Comparison of ENCODE assay signal across 12 mouse cellular contexts in genomic region chr11:77371088-77371487, GRCm38 (mm10).
DNase-seq lines count a peak whose midpoint lies in the region; ATAC-seq and TF ChIP-seq lines count a peak whose summit lies in the region.
"Had no signal": no experiment of that assay in that cellular context is flagged by ENCODE, and none has a peak within 500 bp of the region (broad histone marks: within the 10 kb centered on the region; RNA-seq: fewer than 3 reads in every experiment).

No protein-coding gene starts in this region.

- no peak for DNase-seq in heart, adult 2 months
- no peak for DNase-seq in heart, postnatal 14 days
- DNase-seq in spleen, adult 2 months (ENCODE audit: low read depth in 1 of 2, low spot score in 2 of 2), result peak; percentile 9 to 47
- DNase-seq in spleen, postnatal 10 days (ENCODE audit: low spot score in 2 of 2), result no peak
- DNase-seq in midbrain, embryonic 11.5 days (ENCODE audit: low spot score, missing footprints), result no peak
- DNase-seq: kidney, adult 2 months had no signal

- 32% methylated on average over 3 of the region's 3 CpGs for WGBS in heart, adult 2 months
- WGBS in spleen, adult 2 months, result 11% methylated on average over 3 of the region's 3 CpGs
- 84% methylated on average over 3 of the region's 3 CpGs for WGBS in midbrain, embryonic 11.5 days

- peaks cover 34% of the 10 kb centered on the region for H3K4me1 ChIP-seq in heart, adult 2 months (ENCODE audit: control insufficient read depth, insufficient read depth, low read length)
- peaks cover 20% of the 10 kb centered on the region for H3K4me1 ChIP-seq in spleen, adult 2 months (ENCODE audit: control insufficient read depth, insufficient read depth, insufficient read length)
- no peaks in the 10 kb centered on the region for H3K4me1 ChIP-seq in midbrain, embryonic 11.5 days (ENCODE audit: control insufficient read depth, insufficient read depth, low read length)
- H3K4me1 ChIP-seq: hindbrain, embryonic 10.5 days had no signal

- TF ChIP-seq POLR2A in heart, adult 2 months (IDR thresholded peaks at IDR 0.05; ENCODE audit: insufficient read depth, low read depth, low read length), result no peak
- TF ChIP-seq POLR2A in spleen, adult 2 months (IDR thresholded peaks at IDR 0.05; ENCODE audit: low read depth, low read length), result no peak

- H3K9me3 ChIP-seq in midbrain, embryonic 11.5 days (ENCODE audit: control insufficient read depth, low read length), result no peaks in the 10 kb centered on the region
- H3K9me3 ChIP-seq: hindbrain, embryonic 10.5 days had no signal

- no peak overlapping the region for H3K4me2 ChIP-seq in midbrain, embryonic 11.5 days

- H3K9ac ChIP-seq in heart, adult 2 months (ENCODE audit: low read depth, low read length), result no peak overlapping the region
- no peak overlapping the region for H3K9ac ChIP-seq in midbrain, embryonic 11.5 days (ENCODE audit: low read length)

- TF ChIP-seq CTCF in heart, adult 2 months (IDR thresholded peaks at IDR 0.05), result no peak
- no peak for TF ChIP-seq CTCF in spleen, adult 2 months (IDR thresholded peaks at IDR 0.05; ENCODE audit: extremely low read depth, insufficient read depth, insufficient read length, insufficient replicate concordance)

- peaks cover 65% of the 10 kb centered on the region for H3K36me3 ChIP-seq in heart, adult 2 months (ENCODE audit: control insufficient read depth, insufficient read depth, low read length)
- no peaks in the 10 kb centered on the region for H3K36me3 ChIP-seq in spleen, adult 2 months (ENCODE audit: control insufficient read depth, insufficient read depth, low read length)
- H3K36me3 ChIP-seq in midbrain, embryonic 11.5 days (ENCODE audit: control insufficient read depth, insufficient read depth, low read length), result no peaks in the 10 kb centered on the region
- H3K36me3 ChIP-seq: hindbrain, embryonic 10.5 days had no signal

- peak; percentile 61 for ATAC-seq in common myeloid progenitor, adult 5-6 weeks (replicated peaks; ENCODE audit: low read depth, poor library complexity, severe bottlenecking)
- ATAC-seq in monocyte, adult 5-6 weeks (replicated peaks; ENCODE audit: insufficient number of reproducible peaks, low FRiP score, low TSS enrichment, poor library complexity, severe bottlenecking), result peak; percentile 76
- ATAC-seq in midbrain, embryonic 11.5 days (ENCODE audit: low FRiP score), result no peak
- no peak for ATAC-seq in megakaryocyte-erythroid progenitor cell, adult 5-6 weeks (replicated peaks; ENCODE audit: low FRiP score, low TSS enrichment, poor library complexity, severe bottlenecking)
- ATAC-seq: forebrain, embryonic 16.5 days had no signal

- intact Hi-C loops in heart, adult 2 months (cut with DNase I), result no loop called here
- intact Hi-C loops in heart, postnatal 14 days (cut with DNase I), result no loop called here

- H3K4me3 ChIP-seq in heart, adult 2 months, result no peak overlapping the region
- no peak overlapping the region for H3K4me3 ChIP-seq in spleen, adult 2 months (ENCODE audit: extremely low read depth, insufficient read depth, insufficient read length)
- H3K4me3 ChIP-seq in midbrain, embryonic 11.5 days (ENCODE audit: low read depth, low read length), result no peak overlapping the region
- H3K4me3 ChIP-seq: hindbrain, embryonic 10.5 days had no signal

- H3K27ac ChIP-seq in heart, adult 2 months, result peak overlapping the region; percentile 64
- peak overlapping the region; percentile 77 for H3K27ac ChIP-seq in spleen, adult 2 months (ENCODE audit: insufficient read depth, low read length)
- no peak overlapping the region for H3K27ac ChIP-seq in midbrain, embryonic 11.5 days (ENCODE audit: low read depth, low read length)
- H3K27ac ChIP-seq: hindbrain, embryonic 10.5 days had no signal

- no peaks in the 10 kb centered on the region for H3K27me3 ChIP-seq in heart, adult 2 months (ENCODE audit: control insufficient read depth, insufficient read depth, low read length)
- no peaks in the 10 kb centered on the region for H3K27me3 ChIP-seq in spleen, adult 2 months (ENCODE audit: control insufficient read depth, insufficient read depth, low read length)
- no peaks in the 10 kb centered on the region for H3K27me3 ChIP-seq in midbrain, embryonic 11.5 days (ENCODE audit: control insufficient read depth, insufficient read depth, low read length)
- H3K27me3 ChIP-seq: CH12.LX had no signal

- no peak for TF ChIP-seq EP300 in heart, adult 2 months (IDR thresholded peaks at IDR 0.05; ENCODE audit: insufficient read depth, low read depth, low read length)

- H3K79me2 ChIP-seq in heart, adult 2 months (replicated peaks; ENCODE audit: control insufficient read depth, insufficient read depth, low read length), result peaks cover 4% of the 10 kb centered on the region

Comparison
In these comparisons a context has a peak if more than half of its experiments do, and no peak if none do; other contexts are left out.
1. DNase-seq: peak in spleen, adult 2 months (2 of 2); none in heart, adult 2 months (0 of 2), heart, postnatal 14 days (0 of 2), spleen, postnatal 10 days (0 of 2) and midbrain, embryonic 11.5 days (single experiment).
2. ATAC-seq: peak in common myeloid progenitor, adult 5-6 weeks (single experiment) and monocyte, adult 5-6 weeks (single experiment); none in midbrain, embryonic 11.5 days (single experiment) and megakaryocyte-erythroid progenitor cell, adult 5-6 weeks (single experiment).